Mouse (Mus musculus) hindbrain, embryonic 12.5 days (tissue): Measurements from ENCODE around the gene Slc35c1. TPM values are rescaled to one million over a fixed set of nuclear protein-coding genes. Genes with fewer than 3 reads are reported as not detected.

Experiments
- ATAC-seq: fragments of 200-750 bp; cut with Nextera tagmentation; 2 replicates; pipeline ENCODE4 v1.8.0; 2017; ENCODE audit warnings: moderate TSS enrichment; ENCODE audit not compliant: low FRiP score
- H3K27ac ChIP-seq: fragments of 300-500 bp; sonication (generic); 2 replicates; pipeline ENCODE4 v1.5.1; 2016; ENCODE audit warnings: mild to moderate bottlenecking
- H3K27me3 ChIP-seq: fragments of 300-500 bp; sonication (generic); 2 replicates; pipeline ENCODE4 v1.6.1; 2016; ENCODE audit warnings: mild to moderate bottlenecking
- H3K36me3 ChIP-seq: fragments of 300-500 bp; sonication (generic); 2 replicates; pipeline ENCODE4 v1.6.1; 2016; ENCODE audit warnings: mild to moderate bottlenecking
- H3K4me1 ChIP-seq: fragments of 300-500 bp; sonication (generic); 2 replicates; pipeline ENCODE4 v1.6.1; 2016
- H3K4me2 ChIP-seq: fragments of 300-500 bp; sonication (generic); replicated peaks from 2 replicates; pipeline ENCODE4 v1.6.1; 2016; ENCODE audit warnings: mild to moderate bottlenecking
- H3K4me3 ChIP-seq: fragments of 300-500 bp; sonication (generic); 2 replicates; pipeline ENCODE4 v1.5.1; 2016; ENCODE audit warnings: mild to moderate bottlenecking
- H3K9ac ChIP-seq: fragments of 300-500 bp; sonication (generic); 2 replicates; pipeline ENCODE4 v1.6.1; 2016; ENCODE audit warnings: mild to moderate bottlenecking, moderate library complexity
- H3K9me3 ChIP-seq: fragments of 300-500 bp; sonication (generic); replicated peaks from 2 replicates; pipeline ENCODE4 v1.6.1; 2016; ENCODE audit warnings: mild to moderate bottlenecking
- WGBS: fragments of 180-500 bp; shearing (Covaris S2); methylation state at CpG from one replicate; pipeline ENCODE4 v1.1.7; 2016; 5-methylcytosine and 5-hydroxymethylcytosine counted together
- polyA plus RNA-seq: library from polyadenylated mRNA; unstranded; fragments of >200 nt; fragmentation: Nextera tagmentation; extraction: Ambion mirVana; gene quantifications from 2 replicates; pipeline ENCODE4 v1.2.1, GENCODE M21; 2016

Gene Slc35c1
- polyA plus RNA-seq, 1 experiment from 2014 or later: 11.9 TPM

DNA sequence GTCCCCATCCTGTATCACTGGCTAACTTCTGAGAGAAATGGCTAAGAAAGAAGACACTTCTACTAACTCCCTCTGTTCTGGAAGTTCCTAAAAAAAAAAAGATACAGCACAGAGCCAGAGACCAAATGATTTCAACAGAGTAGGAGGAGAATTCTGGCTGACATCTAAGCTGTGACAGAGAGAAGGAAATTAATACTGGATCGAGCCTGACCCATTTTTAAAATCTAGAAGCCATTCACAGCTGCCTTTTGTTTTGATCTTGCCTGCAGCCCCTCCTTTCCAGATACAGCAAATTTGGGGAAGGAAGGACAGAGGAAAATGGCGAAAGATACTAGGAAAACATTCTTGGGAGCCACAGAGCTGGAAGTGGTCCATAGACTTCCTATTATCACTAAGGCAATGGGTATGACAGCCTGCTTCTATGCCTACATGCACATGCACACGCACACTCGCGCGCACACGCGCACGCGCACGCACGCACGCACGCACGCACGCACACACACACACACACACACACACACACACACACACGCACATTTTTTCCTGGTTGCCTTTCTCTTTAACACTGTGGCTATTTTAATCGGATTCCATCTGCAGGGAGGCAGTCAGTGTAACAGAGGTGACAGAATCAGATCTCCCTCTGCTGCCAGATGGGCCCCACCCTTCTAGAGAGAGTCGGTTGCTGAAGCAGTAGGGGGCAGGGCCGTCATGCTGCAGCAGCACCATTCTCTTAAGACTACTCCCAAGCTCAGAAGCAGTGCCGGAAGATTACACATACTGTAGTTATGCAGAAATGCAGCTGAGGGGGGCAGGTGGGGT lies 29.4 kb downstream of the Slc35c1 start:
- H3K9me3 ChIP-seq: no peaks in the 10 kb centered on the region
- peak; percentile 55 for ATAC-seq
- H3K4me1 ChIP-seq: peaks cover 71% of the 10 kb centered on the region
- H3K27ac ChIP-seq: peak overlapping the region; percentile 87
- 63% methylated on average over 21 of the region's 21 CpGs for WGBS
- H3K4me3 ChIP-seq: peak overlapping the region; percentile 93
- peaks cover 1% of the 10 kb centered on the region; the same call in 1 of the 2 replicates for H3K36me3 ChIP-seq
- H3K4me2 ChIP-seq: peak overlapping the region; percentile 89
- H3K27me3 ChIP-seq: peaks cover 5% of the 10 kb centered on the region; the same call in 1 of the 2 replicates
- peak overlapping the region; percentile 91 for H3K9ac ChIP-seq

DNA sequence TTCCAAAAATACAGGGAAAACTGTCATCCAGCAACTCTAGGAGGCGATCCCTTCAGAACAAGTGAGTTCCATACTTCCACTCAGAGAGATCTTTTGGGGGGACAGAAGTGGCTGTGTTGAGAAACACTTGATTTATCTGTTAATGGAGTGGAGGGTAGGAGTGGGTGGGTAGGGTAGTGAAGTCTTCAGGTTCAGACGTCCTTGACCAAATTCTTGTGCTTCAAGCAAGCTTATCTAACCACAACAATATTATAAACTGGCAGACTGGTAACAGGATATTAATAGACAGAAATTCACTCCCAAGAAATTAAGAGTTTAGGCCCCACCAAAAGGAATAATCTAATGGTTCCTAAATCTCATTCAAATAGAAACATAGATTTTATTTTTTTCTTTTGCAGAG lies 30.2 kb downstream of the Slc35c1 start:
- Histone ChIP-seq H3K4me2 (no peak overlapping the region), H3K4me1 (peaks cover 79% of the 10 kb centered on the region), H3K9me3 (no peaks in the 10 kb centered on the region), H3K4me3 (no peak overlapping the region), H3K36me3 (peaks cover 6% of the 10 kb centered on the region; the same call in 1 of the 2 replicates), H3K27me3 (peaks cover under 1% of the 10 kb centered on the region; the same call in 1 of the 2 replicates), H3K9ac (no peak overlapping the region), H3K27ac (no peak overlapping the region)
- no peak for ATAC-seq
- 95% methylated on average over 2 of the region's 2 CpGs for WGBS

DNA sequence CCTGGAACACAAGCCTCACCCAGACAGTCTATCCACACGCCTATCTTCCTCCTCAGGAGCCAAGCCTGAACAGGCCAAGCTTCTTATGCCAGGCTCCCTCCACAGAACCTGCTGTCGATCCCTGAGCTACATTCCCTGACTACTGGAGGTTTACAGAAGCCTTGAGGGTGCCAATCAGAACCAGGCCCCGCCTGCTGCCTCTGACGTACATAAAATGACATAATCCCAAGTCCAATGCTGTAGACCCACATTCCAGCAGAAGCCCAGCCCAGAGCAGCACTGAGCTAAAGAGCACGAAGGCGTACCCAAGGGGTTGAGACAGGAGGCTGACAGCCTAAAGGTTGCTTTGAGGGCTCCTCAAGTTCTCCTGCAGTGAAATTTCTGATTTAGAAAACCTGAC lies 32.5 kb downstream of the Slc35c1 start:
- Histone ChIP-seq H3K27me3 (no peaks in the 10 kb centered on the region), H3K4me3 (no peak overlapping the region), H3K4me2 (no peak overlapping the region), H3K9me3 (no peaks in the 10 kb centered on the region), H3K4me1 (peaks cover 85% of the 10 kb centered on the region), H3K9ac (no peak overlapping the region), H3K36me3 (peaks cover 23% of the 10 kb centered on the region), H3K27ac (no peak overlapping the region)
- WGBS: 66% methylated on average over 6 of the region's 6 CpGs
- no peak for ATAC-seq

DNA sequence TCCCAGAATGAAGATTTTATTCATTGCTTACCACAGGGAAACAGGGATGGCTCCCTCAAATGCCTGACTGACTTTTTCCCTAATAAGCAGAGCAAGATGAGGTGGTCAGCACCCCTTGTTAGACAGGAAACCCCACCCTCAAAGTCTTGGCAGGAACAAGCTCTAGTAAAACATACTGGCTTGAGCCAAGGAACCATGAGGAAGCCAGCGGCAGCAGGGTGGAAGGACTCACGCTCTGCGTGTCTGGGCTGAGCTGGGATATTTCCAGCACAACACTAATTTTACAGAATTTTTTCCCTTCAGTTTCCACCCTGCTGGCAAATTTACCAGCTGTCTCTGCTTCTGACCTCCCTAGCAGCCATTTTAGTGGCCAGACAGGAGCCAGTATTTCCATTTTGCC lies 33.9 kb downstream of the Slc35c1 start:
- Histone ChIP-seq H3K27ac (no peak overlapping the region; the same call in 1 of the 2 replicates), H3K36me3 (peaks cover 38% of the 10 kb centered on the region), H3K4me2 (no peak overlapping the region), H3K9me3 (no peaks in the 10 kb centered on the region), H3K9ac (no peak overlapping the region), H3K4me1 (peaks cover 71% of the 10 kb centered on the region), H3K4me3 (no peak overlapping the region), H3K27me3 (no peaks in the 10 kb centered on the region)
- WGBS: 79% methylated on average over 3 of the region's 3 CpGs
- no peak for ATAC-seq

DNA sequence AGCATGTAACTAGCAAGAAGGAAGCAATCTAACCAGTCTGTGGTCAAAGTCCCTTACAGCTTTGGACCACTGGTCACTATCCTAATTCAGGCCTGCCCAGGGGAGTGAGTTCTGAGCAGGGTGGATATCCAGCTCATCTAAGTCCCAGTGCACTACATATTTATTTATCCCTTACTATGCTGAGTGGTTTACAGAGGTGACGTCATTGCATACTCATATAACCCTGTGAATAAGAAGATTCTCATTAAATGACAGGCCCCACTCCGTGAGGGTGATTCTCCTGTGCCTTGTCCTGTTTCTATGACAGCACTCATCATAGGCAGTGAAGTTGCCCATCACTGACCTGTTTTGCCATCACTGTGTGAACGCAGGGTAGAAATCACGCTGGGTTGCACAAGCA lies 35.0 kb downstream of the Slc35c1 start:
- peak overlapping the region; percentile 82 for H3K27ac ChIP-seq

DNA sequence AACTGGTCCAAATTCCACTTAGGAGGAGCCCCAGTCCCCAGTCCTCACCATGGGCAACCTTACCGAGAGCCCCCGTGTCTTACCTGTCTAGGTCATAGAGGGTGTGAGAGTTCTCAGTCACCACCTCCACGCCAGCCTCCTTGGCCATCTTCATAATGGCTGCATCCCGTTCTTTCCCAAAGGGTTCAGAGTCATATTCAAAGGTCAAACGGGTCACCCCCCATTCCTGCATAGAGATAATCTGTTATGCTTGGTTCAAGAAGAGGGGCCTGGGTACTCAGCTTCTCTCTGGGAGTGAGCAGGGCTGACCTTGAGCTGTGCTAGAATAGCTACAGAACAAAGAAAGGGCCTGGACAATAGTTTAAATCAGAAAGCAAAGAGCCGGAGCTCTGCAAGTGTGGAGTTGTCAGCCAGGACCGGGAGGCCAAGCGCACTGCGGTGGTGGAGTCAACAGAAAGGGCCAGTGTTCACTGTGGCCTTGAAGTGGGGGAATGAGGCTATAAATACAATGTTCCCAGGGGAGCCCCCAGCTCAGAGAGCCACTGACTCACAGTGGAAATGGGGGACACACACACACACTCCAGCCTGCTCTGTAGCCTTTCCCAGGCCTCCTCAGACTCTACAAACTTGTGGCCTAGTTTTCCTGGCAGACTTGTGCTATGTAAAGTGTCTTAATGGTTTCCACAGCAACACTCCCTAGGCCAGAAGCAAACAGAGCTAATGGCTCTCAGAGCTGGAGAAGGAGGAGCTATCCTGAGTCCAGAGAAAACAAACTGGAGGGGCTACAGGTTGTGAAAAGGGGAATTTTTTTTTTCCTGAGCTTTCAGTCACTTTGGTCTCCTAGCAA lies 35.7 kb downstream of the Slc35c1 start:
- no peak overlapping the region for H3K9ac ChIP-seq
- peaks cover 56% of the 10 kb centered on the region for H3K4me1 ChIP-seq
- WGBS: 42% methylated on average over 9 of the region's 9 CpGs
- peak overlapping the region; percentile 82 for H3K27ac ChIP-seq
- no peaks in the 10 kb centered on the region for H3K27me3 ChIP-seq
- H3K9me3 ChIP-seq: no peaks in the 10 kb centered on the region
- peaks cover 55% of the 10 kb centered on the region for H3K36me3 ChIP-seq
- H3K4me3 ChIP-seq: no peak overlapping the region
- ATAC-seq: peak; percentile 79
- H3K4me2 ChIP-seq: no peak overlapping the region

More for the DNA sequence above, 35.0 kb downstream of the Slc35c1 start:
- Histone ChIP-seq H3K4me3 (no peak overlapping the region), H3K4me1 (peaks cover 60% of the 10 kb centered on the region), H3K36me3 (peaks cover 48% of the 10 kb centered on the region), H3K9me3 (no peaks in the 10 kb centered on the region), H3K27me3 (no peaks in the 10 kb centered on the region), H3K9ac (no peak overlapping the region), H3K4me2 (no peak overlapping the region)
- ATAC-seq: no peak; the same call in 1 of the 2 replicates
- WGBS: 69% methylated on average over 4 of the region's 4 CpGs

DNA sequence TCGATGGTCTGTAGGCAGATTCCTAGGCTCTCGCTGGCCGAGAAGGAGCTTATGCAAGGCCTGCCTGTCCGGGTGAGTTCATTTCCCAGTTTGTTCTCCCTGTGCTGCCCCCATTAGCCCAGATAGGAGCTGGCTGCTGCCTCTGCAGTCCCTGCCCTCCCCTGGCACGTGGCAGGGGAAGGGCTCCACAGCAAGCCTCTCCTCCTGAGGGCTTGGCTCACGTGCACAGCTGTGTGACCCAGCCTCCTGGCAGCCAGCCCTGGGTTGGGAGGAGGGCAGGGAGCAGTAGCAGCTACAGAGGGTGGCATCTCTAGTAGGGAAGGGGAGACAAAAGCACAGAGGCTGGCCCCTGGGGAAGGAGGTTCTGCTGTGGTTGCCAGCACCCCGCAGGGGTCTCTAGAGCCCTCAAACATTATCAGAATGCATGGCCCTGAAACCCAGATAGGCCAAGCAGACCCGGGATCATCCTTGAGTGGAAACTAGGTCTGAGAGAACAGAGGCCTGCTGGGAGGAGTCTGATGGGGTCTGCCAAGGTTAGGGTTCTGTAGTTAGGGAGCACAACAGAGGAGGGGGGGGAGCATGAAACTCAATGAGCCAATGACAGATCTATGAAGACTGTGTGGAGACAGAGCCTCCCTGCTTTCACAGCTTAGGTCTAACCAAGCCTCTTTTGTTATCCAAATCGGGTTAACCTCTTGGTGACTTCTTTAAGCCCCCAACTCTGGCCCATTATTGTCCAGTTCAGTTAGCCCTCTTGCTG lies 36.5 kb downstream of the Slc35c1 start:
- no peak overlapping the region for H3K4me2 ChIP-seq
- peak overlapping the region; percentile 32; the same call in 1 of the 2 replicates for H3K9ac ChIP-seq
- H3K4me1 ChIP-seq: peaks cover 50% of the 10 kb centered on the region
- 65% methylated on average over 9 of the region's 9 CpGs for WGBS
- H3K9me3 ChIP-seq: no peaks in the 10 kb centered on the region
- peaks cover 62% of the 10 kb centered on the region for H3K36me3 ChIP-seq
- no peak overlapping the region for H3K4me3 ChIP-seq
- H3K27me3 ChIP-seq: no peaks in the 10 kb centered on the region
- peak overlapping the region; percentile 82 for H3K27ac ChIP-seq
- 0 out of 2 replicates have a peak, but pooled peaks have one; percentile 44 for ATAC-seq

DNA sequence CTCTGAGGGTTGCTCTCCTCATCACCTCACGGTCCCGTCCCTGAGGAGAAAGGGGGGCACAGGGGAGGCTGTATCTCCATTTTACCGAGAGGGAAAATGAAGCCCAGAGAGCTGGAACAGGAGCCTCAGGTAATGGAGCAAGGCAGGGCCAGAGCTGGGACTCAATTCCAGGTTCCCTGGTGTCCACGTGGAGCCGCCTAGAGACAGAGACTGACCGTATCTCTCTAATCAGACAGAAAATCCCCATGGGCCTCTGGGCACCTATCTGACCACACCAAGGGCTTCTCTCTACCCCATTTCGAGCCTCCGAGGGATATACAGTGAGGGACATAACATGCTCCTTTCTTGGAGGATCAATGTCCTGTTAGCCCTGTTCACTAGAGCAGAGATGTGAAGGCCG lies 37.2 kb downstream of the Slc35c1 start:
- H3K27me3 ChIP-seq: no peaks in the 10 kb centered on the region
- WGBS: 93% methylated on average over 9 of the region's 9 CpGs
- ATAC-seq: no peak
- peaks cover 68% of the 10 kb centered on the region for H3K36me3 ChIP-seq
- H3K4me1 ChIP-seq: peaks cover 43% of the 10 kb centered on the region
- no peaks in the 10 kb centered on the region for H3K9me3 ChIP-seq
- no peak overlapping the region for H3K4me2 ChIP-seq
- H3K9ac ChIP-seq: no peak overlapping the region
- H3K27ac ChIP-seq: no peak overlapping the region; the same call in 1 of the 2 replicates
- no peak overlapping the region for H3K4me3 ChIP-seq

DNA sequence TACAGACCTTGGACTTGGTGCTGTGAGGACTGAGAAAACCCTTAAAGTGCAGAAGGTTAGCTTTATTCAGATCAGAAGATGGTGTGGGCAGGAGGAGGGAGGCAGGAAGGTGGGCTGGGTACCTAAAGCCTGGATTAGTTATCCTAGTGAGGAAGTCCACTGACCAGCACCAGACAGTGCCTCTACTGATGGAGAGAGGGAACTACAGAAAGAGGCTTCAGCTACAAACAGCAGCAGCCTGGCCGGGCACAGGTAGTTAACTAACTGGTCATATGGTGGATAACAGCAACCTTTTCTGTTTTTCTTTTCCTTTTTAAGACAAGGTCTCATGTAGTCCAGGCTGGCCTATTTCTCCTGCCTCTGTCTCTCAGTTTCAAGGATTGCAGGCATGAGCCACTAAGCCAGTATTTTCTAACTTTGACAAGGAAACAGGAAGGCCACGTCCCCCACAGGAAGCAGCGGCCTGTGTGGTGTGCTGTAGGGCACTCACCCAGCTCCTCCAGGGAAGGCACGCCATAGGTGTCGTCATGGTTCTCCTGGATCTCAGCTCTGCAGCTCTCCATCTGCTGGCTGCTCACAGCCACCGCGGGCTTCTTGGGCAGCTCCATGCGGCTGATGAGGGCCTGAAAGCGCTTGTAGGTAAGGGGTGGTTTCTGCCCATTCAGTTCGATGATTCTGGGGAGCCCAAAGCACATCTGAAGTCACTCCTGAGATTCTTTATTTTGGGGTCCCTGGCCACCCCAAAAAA lies 37.8 kb downstream of the Slc35c1 start:
- H3K4me2 ChIP-seq: no peak overlapping the region
- H3K36me3 ChIP-seq: peaks cover 74% of the 10 kb centered on the region
- no peak overlapping the region for H3K9ac ChIP-seq
- no peaks in the 10 kb centered on the region for H3K27me3 ChIP-seq
- H3K4me1 ChIP-seq: peaks cover 40% of the 10 kb centered on the region
- ATAC-seq: no peak
- H3K9me3 ChIP-seq: no peaks in the 10 kb centered on the region
- no peak overlapping the region for H3K4me3 ChIP-seq
- 75% methylated on average over 10 of the region's 10 CpGs for WGBS
- H3K27ac ChIP-seq: no peak overlapping the region

DNA sequence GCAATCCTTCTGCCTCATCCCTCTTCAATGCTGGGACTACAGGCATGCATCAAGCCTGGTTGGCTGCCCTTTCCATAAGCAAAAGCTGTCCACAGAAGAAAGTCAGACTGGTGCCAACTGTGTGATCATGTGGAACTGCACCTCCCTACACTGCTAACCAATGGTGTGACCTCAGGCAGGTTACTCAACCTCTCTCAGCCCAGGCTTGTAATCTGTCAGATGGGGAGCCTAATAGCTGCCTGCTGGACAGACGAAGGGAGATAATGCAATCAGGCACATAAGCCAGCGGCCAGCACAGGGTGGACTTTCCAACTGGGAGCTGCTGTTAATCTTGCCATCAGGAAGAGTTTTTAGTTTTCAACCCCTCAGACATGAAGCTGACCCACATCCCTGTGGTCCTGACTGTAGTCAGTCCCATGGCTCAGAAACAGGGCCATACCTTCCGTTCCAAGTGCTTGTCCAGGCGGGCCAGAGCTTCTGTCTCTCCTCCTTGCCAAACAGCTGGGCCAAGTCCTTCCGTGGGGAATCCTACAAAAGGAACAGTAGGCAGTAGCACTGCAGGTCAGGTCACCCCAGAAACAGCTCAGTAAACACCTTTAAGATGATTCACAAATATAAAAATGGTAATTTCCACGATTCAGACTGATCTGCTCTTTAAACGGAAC lies 38.5 kb downstream of the Slc35c1 start:
- Histone ChIP-seq H3K4me3 (no peak overlapping the region), H3K9ac (no peak overlapping the region), H3K36me3 (peaks cover 78% of the 10 kb centered on the region), H3K27ac (no peak overlapping the region), H3K9me3 (no peaks in the 10 kb centered on the region), H3K4me1 (peaks cover 36% of the 10 kb centered on the region), H3K27me3 (no peaks in the 10 kb centered on the region), H3K4me2 (no peak overlapping the region)
- 95% methylated on average over 7 of the region's 7 CpGs for WGBS
- ATAC-seq: no peak

DNA sequence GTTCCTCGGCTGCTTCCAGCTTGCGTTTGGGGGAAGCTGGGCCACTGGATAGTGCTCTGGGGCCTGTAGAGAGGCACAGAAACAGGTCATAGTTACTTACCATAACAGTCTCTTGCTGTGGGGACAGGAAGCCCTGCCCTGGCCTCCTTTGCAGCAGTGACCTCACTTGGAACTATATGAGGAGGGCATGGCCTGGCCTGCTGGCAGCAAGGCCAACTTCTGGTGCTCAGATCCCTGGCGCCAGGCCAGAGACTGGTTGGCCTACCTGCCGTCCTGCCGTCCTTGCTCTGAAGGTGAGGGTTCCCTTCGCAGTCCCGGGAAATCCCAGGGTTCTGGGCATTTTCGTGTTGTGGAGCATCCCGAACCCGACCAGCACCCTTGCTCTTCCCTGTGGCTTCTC lies 48.6 kb downstream of the Slc35c1 start:
- H3K36me3 ChIP-seq: peaks cover 95% of the 10 kb centered on the region
- H3K9me3 ChIP-seq: no peaks in the 10 kb centered on the region
- H3K9ac ChIP-seq: no peak overlapping the region
- no peak overlapping the region for H3K4me2 ChIP-seq
- H3K27me3 ChIP-seq: no peaks in the 10 kb centered on the region
- H3K4me3 ChIP-seq: no peak overlapping the region
- 91% methylated on average over 10 of the region's 10 CpGs for WGBS
- no peak overlapping the region for H3K27ac ChIP-seq
- ATAC-seq: no peak
- no peaks in the 10 kb centered on the region for H3K4me1 ChIP-seq
